Comparison of ENCODE assay signal across 8 mouse cellular contexts in the genomic region with DNA sequence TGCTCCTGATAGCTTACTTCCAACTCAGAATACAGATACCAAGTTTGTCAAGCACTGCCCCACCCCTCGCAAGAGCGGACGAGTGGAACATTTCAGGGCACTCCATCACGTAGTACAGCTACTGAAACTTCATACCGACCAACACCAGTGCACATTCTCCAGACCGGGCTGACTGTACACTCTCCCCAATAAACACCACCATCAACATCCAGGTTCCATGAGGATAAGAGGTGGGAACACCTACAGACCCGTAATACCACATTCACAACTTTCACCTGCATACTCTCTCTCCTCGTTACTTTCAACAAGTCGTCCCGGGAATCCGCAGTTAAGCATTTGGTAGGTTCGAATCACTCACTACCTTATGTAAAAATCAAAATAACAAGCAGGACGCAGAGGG. TPM values are rescaled to one million over a fixed set of nuclear protein-coding genes. Genes with fewer than 3 reads are reported as not detected.
DNase-seq lines count a peak whose midpoint lies in the region; ATAC-seq and TF ChIP-seq lines count a peak whose summit lies in the region.

No protein-coding gene starts in this region.

- H3K79me2 ChIP-seq in C2C12 (ENCODE audit: control insufficient read depth, insufficient read depth) = peaks cover 56% of the 10 kb centered on the region

- peaks cover 17% of the 10 kb centered on the region for H3K4me1 ChIP-seq in forebrain, postnatal 0 days (ENCODE audit: insufficient read depth)
- H3K4me1 ChIP-seq in kidney, embryonic 14.5 days (ENCODE audit: control insufficient read depth, insufficient read depth, low read length) = peaks cover 17% of the 10 kb centered on the region

- DNase-seq in ZHBTc4 (ENCODE audit: low read depth, low spot score) = peak; percentile 25
- DNase-seq in forebrain, postnatal 0 days = no peak
- DNase-seq in lung, postnatal 36 days = peak; percentile 79
- DNase-seq in layer of hippocampus, adult 9-10 months (ENCODE audit: low spot score) = no peak
- DNase-seq in urinary bladder, postnatal 10 days (ENCODE audit: low spot score) = no peak

- H3K9me3 ChIP-seq in forebrain, postnatal 0 days (ENCODE audit: low read length) = no peaks in the 10 kb centered on the region
- no peaks in the 10 kb centered on the region for H3K9me3 ChIP-seq in kidney, embryonic 14.5 days (ENCODE audit: control insufficient read depth, low read length)

- H3K79me3 ChIP-seq in C2C12 (ENCODE audit: low read depth) = peaks cover 47% of the 10 kb centered on the region

- H3K4me2 ChIP-seq in forebrain, postnatal 0 days (ENCODE audit: low read depth) = peak overlapping the region; percentile 63
- H3K4me2 ChIP-seq in kidney, embryonic 14.5 days (replicated peaks; ENCODE audit: low read depth, low read length) = peak overlapping the region; percentile 86

- no peak overlapping the region for H3K27ac ChIP-seq in forebrain, postnatal 0 days (ENCODE audit: low read depth, low read length)
- 0 out of 2 replicates have a peak overlapping the region, but pooled peaks have one; percentile 93 for H3K27ac ChIP-seq in kidney, embryonic 14.5 days (ENCODE audit: low read depth, low read length)

- TF ChIP-seq CTCF in C2C12 (IDR thresholded peaks at IDR 0.05; ENCODE audit: control insufficient read depth, insufficient read depth, insufficient read length) = no peak
- no peak for TF ChIP-seq CTCF in forebrain, postnatal 0 days (IDR thresholded peaks at IDR 0.05; ENCODE audit: low read depth)

- 1% methylated on average over 13 of the region's 13 CpGs for WGBS in forebrain, postnatal 0 days
- 1% methylated on average over 13 of the region's 13 CpGs for WGBS in kidney, embryonic 14.5 days

- peaks cover 9% of the 10 kb centered on the region for H3K36me3 ChIP-seq in C2C12 (ENCODE audit: control insufficient read depth, insufficient read depth)
- H3K36me3 ChIP-seq in forebrain, postnatal 0 days (ENCODE audit: insufficient read depth) = no peaks in the 10 kb centered on the region
- H3K36me3 ChIP-seq in kidney, embryonic 14.5 days (ENCODE audit: control insufficient read depth, insufficient read depth, low read length) = no peaks in the 10 kb centered on the region; the same call in 1 of the 2 replicates

- no peaks in the 10 kb centered on the region for H3K27me3 ChIP-seq in C2C12 (ENCODE audit: control insufficient read depth, insufficient read depth, insufficient read length)
- H3K27me3 ChIP-seq in forebrain, postnatal 0 days (ENCODE audit: insufficient read depth, low read length) = no peaks in the 10 kb centered on the region
- no peaks in the 10 kb centered on the region for H3K27me3 ChIP-seq in kidney, embryonic 14.5 days (ENCODE audit: control insufficient read depth, insufficient read depth, low read length)

- no peak for ATAC-seq in forebrain, postnatal 0 days
- no peak for ATAC-seq in kidney, embryonic 14.5 days (ENCODE audit: low FRiP score, low TSS enrichment)
- ATAC-seq in granulocyte monocyte progenitor cell, adult 5-6 weeks (replicated peaks; ENCODE audit: poor library complexity, severe bottlenecking) = no peak

- peak overlapping the region; percentile 81 for H3K9ac ChIP-seq in forebrain, postnatal 0 days
- peak overlapping the region; percentile 94 for H3K9ac ChIP-seq in kidney, embryonic 14.5 days (ENCODE audit: low read depth, low read length)

- H3ac ChIP-seq in C2C12 (ENCODE audit: control insufficient read depth, insufficient read length, low read depth) = peak overlapping the region; percentile 97

- peak overlapping the region; percentile 66 for H3K4me3 ChIP-seq in C2C12 (ENCODE audit: insufficient read depth, poor library complexity, severe bottlenecking)
- peak overlapping the region; percentile 82 for H3K4me3 ChIP-seq in forebrain, postnatal 0 days (ENCODE audit: low read depth, low read length)
- H3K4me3 ChIP-seq in kidney, embryonic 14.5 days (ENCODE audit: low read length) = peak overlapping the region; percentile 80

TF ChIP-seq in C2C12, 6 proteins besides CTCF, POLR2A, EP300 and RAD21:
- TF ChIP-seq FOSL1 (IDR thresholded peaks at IDR 0.05; ENCODE audit: insufficient read depth, low read length, poor library complexity, severe bottlenecking) (no peak), USF1 (IDR thresholded peaks at IDR 0.05; ENCODE audit: low read depth) (no peak), MYOD1 (IDR thresholded peaks at IDR 0.05; ENCODE audit: control insufficient read depth, insufficient read length, low read depth) (no peak), CEBPB (IDR thresholded peaks at IDR 0.05; ENCODE audit: low read depth) (no peak), MAX (IDR thresholded peaks at IDR 0.05) (no peak), MYOG (IDR thresholded peaks at IDR 0.05; ENCODE audit: control insufficient read depth, extremely low read depth, insufficient read length) (no peak)

RNA-seq across cellular contexts. Expression of a gene that starts 1.1 kb away (rescaled TPM):
- 40.9 TPM for polyA plus RNA-seq in C2C12 (2012; fragmentation: generic; extraction: Trizol)
- 29.5 and 36.2 TPM in 2 replicates for total RNA-seq in forebrain, postnatal 0 days (2014; rRNA removed)
- 59.4 and 61.5 TPM in 2 replicates for polyA plus RNA-seq in forebrain, postnatal 0 days (2015; fragmentation: Nextera tagmentation; extraction: Ambion mirVana)
- 147 and 172 TPM in 2 replicates for polyA plus RNA-seq in kidney, embryonic 14.5 days (2014; fragmentation: Nextera tagmentation; extraction: Ambion mirVana)
- total RNA-seq in granulocyte monocyte progenitor cell, adult 5-6 weeks (2014; fragmentation: Nextera tagmentation) = not detected in 2 replicates
- not detected in 2 replicates for total RNA-seq in granulocyte monocyte progenitor cell, adult 5-6 weeks (2017)

Comparison
In these comparisons a context has a peak if more than half of its experiments do, and no peak if none do; other contexts are left out.
1. DNase-seq: peak in ZHBTc4 (single experiment) and lung, postnatal 36 days (single experiment); none in forebrain, postnatal 0 days (single experiment), layer of hippocampus, adult 9-10 months (single experiment) and urinary bladder, postnatal 10 days (single experiment).
2. Peak in every context shown above with its lines, with median percentiles within 50 percentile points of each other: H3K4me3 ChIP-seq.